Mouse (Mus musculus): ENCODE results near the gene Pkmyt1. TPM values are rescaled to one million over a fixed set of nuclear protein-coding genes. Genes with fewer than 3 reads are reported as not detected.
A peak's percentile ranks its signal among the peaks of the same experiment; 100 is the strongest.

Pkmyt1 gene
- polyA plus RNA-seq, 1 experiment: 4.1 TPM

DNA sequence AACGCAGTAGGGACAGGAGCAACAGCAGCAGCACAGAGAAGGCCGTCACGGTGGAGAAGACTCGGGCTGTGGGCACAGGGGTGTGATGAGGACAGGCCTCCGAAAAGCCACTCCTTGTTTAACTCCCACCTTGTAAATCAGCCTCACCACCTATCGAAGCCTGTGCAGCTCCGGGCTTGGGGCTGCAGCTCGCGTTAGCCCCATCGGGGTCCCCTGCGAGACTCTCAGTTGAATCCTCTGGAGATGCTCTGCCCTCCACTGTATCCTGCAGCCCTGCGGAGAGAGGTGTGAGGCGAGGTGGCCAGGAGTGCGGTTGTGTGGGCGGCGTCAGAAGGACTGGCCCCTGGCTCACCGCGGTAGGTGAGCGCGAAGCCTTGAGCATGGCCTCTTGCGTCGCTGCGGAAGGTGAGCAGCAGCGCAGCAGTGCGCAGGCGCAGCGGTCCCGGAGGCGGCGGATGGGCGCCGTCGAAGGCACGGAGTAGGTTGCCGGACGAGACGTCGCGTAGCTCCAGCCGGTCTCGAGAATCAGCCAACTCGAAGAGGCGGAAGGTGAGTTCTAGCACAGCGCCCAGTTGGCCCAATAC lies 16.2 kb downstream of the Pkmyt1 start:
- peaks cover 4% of the 10 kb centered on the region; the same call in 1 of the 2 replicates for H3K27me3 ChIP-seq (replicated peaks; ENCODE audit: control insufficient read depth, insufficient read depth, low read length)
- no peaks in the 10 kb centered on the region for H3K36me3 ChIP-seq (ENCODE audit: control insufficient read depth, insufficient read depth, low read length)
- DNase-seq: peak; percentile 40
- H3K27ac ChIP-seq (ENCODE audit: insufficient read depth, low read depth, low read length): no peak overlapping the region
- H3K4me1 ChIP-seq (ENCODE audit: control insufficient read depth, insufficient read depth, low read length): no peaks in the 10 kb centered on the region
- 6% methylated on average over 44 of the region's 44 CpGs for WGBS
- peak overlapping the region; percentile 29; the same call in 1 of the 2 replicates for H3K4me3 ChIP-seq (ENCODE audit: insufficient read depth, low read depth, low read length)
- TF ChIP-seq CTCF (conservative IDR thresholded peaks at IDR 0.05; ENCODE audit: insufficient read depth, insufficient read length, low read depth, low read length) (no peak), POLR2A (IDR thresholded peaks at IDR 0.05; ENCODE audit: low read depth, low read length) (no peak)

DNA sequence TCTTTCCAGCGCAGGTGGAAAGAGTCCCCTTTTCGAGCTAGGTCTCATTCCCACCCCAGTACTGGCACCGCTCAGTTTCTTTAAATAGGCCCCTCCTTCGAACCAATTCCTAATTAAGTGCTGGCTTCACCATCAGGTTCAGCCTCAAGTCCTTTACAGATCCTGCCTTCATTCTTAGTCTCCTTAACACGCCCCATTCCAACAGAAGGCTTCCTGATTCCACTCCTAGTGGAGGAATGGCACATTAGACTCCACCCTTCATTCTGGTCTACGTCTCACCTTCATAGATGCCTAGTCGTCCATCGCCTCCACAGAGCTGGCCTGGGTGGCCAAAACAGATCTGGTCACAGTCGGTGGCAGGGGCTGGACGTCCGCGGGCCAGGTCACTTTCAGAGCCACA lies 16.8 kb downstream of the Pkmyt1 start:
- TF ChIP-seq CTCF (conservative IDR thresholded peaks at IDR 0.05; ENCODE audit: insufficient read depth, insufficient read length, low read depth, low read length): no peak
- no peak for TF ChIP-seq POLR2A (IDR thresholded peaks at IDR 0.05; ENCODE audit: low read depth, low read length)
- H3K4me1 ChIP-seq (ENCODE audit: control insufficient read depth, insufficient read depth, low read length): no peaks in the 10 kb centered on the region
- H3K36me3 ChIP-seq (ENCODE audit: control insufficient read depth, insufficient read depth, low read length): no peaks in the 10 kb centered on the region
- H3K4me3 ChIP-seq (ENCODE audit: insufficient read depth, low read depth, low read length): no peak overlapping the region
- peaks cover 4% of the 10 kb centered on the region; the same call in 1 of the 2 replicates for H3K27me3 ChIP-seq (replicated peaks; ENCODE audit: control insufficient read depth, insufficient read depth, low read length)
- no peak for DNase-seq
- WGBS: 74% methylated on average over 12 of the region's 12 CpGs
- no peak overlapping the region for H3K27ac ChIP-seq (ENCODE audit: insufficient read depth, low read depth, low read length)

DNA sequence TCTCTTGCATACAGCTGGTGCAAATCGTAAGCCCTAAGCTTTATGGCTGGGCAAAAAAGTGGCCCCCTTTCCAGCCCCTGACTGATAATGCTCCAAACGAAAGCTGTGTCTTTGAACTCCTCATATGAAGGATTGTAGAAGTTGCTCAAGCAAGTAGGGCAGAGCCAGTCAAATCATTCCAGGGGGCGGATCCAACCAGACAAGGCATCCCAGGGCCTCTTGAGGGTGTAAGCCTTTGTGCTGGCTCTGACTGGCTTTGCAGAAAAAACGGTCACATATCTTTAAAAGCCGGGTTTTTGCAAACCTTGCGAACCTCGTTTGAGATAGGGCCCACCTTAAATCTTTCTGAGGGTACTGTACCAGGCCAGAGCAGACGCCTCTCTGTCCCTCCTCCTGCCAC lies 17.9 kb downstream of the Pkmyt1 start:
- DNase-seq: no peak
- H3K36me3 ChIP-seq (ENCODE audit: control insufficient read depth, insufficient read depth, low read length): no peaks in the 10 kb centered on the region
- TF ChIP-seq POLR2A (IDR thresholded peaks at IDR 0.05; ENCODE audit: low read depth, low read length) (no peak), CTCF (conservative IDR thresholded peaks at IDR 0.05; ENCODE audit: insufficient read depth, insufficient read length, low read depth, low read length) (no peak)
- no peak overlapping the region for H3K4me3 ChIP-seq (ENCODE audit: insufficient read depth, low read depth, low read length)
- H3K27ac ChIP-seq (ENCODE audit: insufficient read depth, low read depth, low read length): no peak overlapping the region
- no peaks in the 10 kb centered on the region for H3K4me1 ChIP-seq (ENCODE audit: control insufficient read depth, insufficient read depth, low read length)
- 72% methylated on average over 8 of the region's 8 CpGs for WGBS
- peaks cover 4% of the 10 kb centered on the region; the same call in 1 of the 2 replicates for H3K27me3 ChIP-seq (replicated peaks; ENCODE audit: control insufficient read depth, insufficient read depth, low read length)

DNA sequence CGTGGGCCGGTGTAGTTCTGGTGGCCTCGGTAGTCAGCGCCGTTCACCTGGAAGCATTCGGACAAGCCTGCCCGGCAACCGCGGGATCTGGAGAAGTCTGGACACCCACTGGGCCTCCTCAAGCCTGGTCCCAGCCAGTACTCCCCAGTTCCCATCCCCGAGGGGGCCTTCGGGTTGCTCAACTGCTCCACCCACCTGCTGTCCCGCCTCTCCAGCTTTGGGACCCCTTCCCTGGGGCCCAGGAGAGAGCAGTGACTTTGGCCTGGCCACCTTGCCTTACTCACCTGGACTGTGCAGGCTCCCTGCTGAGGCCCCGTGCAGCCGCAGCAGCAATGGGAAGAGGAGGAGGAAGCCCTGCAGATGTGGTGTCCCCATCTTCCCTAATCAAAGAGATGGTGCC lies 18.5 kb downstream of the Pkmyt1 start:
- WGBS: 16% methylated on average over 14 of the region's 14 CpGs

DNA sequence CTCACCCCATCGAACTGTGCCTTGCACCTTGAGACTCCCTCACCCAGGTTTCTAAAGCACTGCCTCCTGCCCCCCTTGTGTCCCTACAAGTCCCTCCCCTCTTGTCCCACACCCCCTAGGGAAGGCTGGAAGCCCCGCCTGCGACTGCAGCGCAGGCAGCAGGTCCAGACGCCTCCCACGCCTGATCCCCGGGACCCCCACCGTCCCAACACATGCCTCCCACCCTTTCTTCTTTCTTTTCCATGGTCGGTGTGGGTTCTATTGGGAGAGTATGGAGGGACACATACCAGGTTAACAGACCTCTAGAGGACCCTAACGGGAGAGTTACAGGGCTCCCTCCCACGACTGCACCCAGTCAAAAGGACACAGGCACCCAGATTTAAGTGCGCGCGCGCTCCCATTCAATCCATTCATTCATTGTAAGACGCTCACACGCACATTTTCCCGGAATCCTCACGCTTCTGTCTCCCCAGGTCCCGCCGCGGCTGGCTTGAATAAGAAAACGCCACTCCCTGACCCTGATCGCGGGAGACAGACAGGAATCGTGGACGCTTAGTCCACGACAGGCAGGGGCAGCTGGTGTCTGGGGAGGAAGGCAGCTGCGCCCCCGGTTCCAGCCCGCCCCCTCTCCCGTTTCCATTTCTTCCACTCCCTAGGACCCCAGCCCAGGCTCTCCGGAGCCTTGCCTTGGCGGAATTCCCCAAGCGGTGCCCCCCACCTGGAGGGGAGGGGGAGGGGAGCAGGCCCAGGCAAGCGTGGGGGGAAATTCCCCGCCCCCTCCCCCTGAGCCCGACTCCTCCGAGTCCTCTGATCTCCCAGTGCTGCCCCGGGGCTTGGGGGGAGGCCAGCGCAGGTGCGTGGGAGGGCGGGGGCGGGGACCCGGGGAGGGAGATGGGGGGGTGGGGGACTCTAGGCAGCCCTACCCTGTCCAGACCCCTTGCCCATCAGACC lies 19.4 kb downstream of the Pkmyt1 start, which contains the start of gene Kremen2:
TSS of gene Kremen2 (minus strand) at position 533 of the 951 bp plus-strand sequence.
- H3K27ac ChIP-seq (ENCODE audit: insufficient read depth, low read depth, low read length): no peak within 1 kb of the TSS
- H3K4me3 ChIP-seq (ENCODE audit: insufficient read depth, low read depth, low read length): no peak within 1 kb of the TSS
- peaks cover 4% of the 10 kb centered on the region; the same call in 1 of the 2 replicates for H3K27me3 ChIP-seq (replicated peaks; ENCODE audit: control insufficient read depth, insufficient read depth, low read length)
- TF ChIP-seq POLR2A (IDR thresholded peaks at IDR 0.05; ENCODE audit: low read depth, low read length) (no peak), CTCF (conservative IDR thresholded peaks at IDR 0.05; ENCODE audit: insufficient read depth, insufficient read length, low read depth, low read length) (no peak)
- no peaks in the 10 kb centered on the region for H3K4me1 ChIP-seq (ENCODE audit: control insufficient read depth, insufficient read depth, low read length)
- H3K36me3 ChIP-seq (ENCODE audit: control insufficient read depth, insufficient read depth, low read length): no peaks in the 10 kb centered on the region
- DNase-seq: no peak
- 1% methylated on average over 45 of the region's 45 CpGs for WGBS

More for the DNA sequence above, 18.5 kb downstream of the Pkmyt1 start:
- no peaks in the 10 kb centered on the region for H3K4me1 ChIP-seq (ENCODE audit: control insufficient read depth, insufficient read depth, low read length)
- no peaks in the 10 kb centered on the region for H3K36me3 ChIP-seq (ENCODE audit: control insufficient read depth, insufficient read depth, low read length)
- TF ChIP-seq CTCF (conservative IDR thresholded peaks at IDR 0.05; ENCODE audit: insufficient read depth, insufficient read length, low read depth, low read length): no peak
- no peak for DNase-seq
- H3K27me3 ChIP-seq (replicated peaks; ENCODE audit: control insufficient read depth, insufficient read depth, low read length): peaks cover 4% of the 10 kb centered on the region; the same call in 1 of the 2 replicates
- H3K27ac ChIP-seq (ENCODE audit: insufficient read depth, low read depth, low read length): no peak overlapping the region
- H3K4me3 ChIP-seq (ENCODE audit: insufficient read depth, low read depth, low read length): no peak overlapping the region

DNA sequence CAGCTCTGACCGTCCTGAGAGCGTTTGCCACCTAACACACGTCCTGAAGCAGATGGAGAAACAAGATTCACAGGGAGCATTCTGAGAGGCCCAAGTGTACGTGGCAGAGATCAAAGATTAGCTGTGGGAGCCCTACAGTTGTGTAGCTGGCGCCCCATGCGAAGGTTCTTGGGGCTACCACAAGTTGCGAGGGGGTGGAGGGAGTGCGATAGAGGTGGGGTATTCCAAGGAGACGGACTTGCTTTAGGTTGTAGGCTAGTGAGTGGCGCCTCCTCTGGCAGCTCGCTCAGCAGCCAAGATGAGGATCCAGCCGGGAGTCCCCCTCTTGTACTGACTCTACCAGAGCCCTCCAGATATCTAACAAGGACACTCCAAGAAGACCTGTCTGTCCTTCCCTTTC lies 20.2 kb downstream of the Pkmyt1 start:
- Histone ChIP-seq H3K4me1 (ENCODE audit: control insufficient read depth, insufficient read depth, low read length) (no peaks in the 10 kb centered on the region), H3K27ac (ENCODE audit: insufficient read depth, low read depth, low read length) (no peak overlapping the region), H3K4me3 (ENCODE audit: insufficient read depth, low read depth, low read length) (no peak overlapping the region), H3K27me3 (replicated peaks; ENCODE audit: control insufficient read depth, insufficient read depth, low read length) (peaks cover 4% of the 10 kb centered on the region; the same call in 1 of the 2 replicates), H3K36me3 (ENCODE audit: control insufficient read depth, insufficient read depth, low read length) (no peaks in the 10 kb centered on the region)
- WGBS: 32% methylated on average over 12 of the region's 12 CpGs
- TF ChIP-seq CTCF (conservative IDR thresholded peaks at IDR 0.05; ENCODE audit: insufficient read depth, insufficient read length, low read depth, low read length) (no peak), POLR2A (IDR thresholded peaks at IDR 0.05; ENCODE audit: low read depth, low read length) (no peak)
- no peak for DNase-seq

DNA sequence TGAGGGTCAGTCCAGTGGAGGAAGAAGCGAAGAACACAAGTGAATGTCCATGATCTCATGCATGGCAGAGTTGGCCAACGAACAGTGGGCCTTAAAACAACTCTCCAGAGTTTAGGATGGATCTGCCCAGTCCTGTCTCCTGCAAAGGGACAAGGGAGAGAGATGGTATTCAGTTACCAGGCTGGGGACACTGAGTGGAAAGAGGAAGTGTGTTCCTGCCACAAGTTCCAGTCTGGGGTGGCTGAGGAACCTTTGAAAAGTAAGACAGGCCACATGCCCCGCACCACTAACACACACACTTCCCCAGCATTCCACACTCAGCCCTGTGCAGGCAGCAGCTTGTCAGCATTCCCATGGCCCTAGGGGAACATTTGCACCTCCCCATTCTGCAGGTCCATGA lies 20.6 kb downstream of the Pkmyt1 start:
- no peaks in the 10 kb centered on the region for H3K36me3 ChIP-seq (ENCODE audit: control insufficient read depth, insufficient read depth, low read length)
- DNase-seq: no peak
- whole genome bisulfite sequencing: 85% methylated on average over 3 of the region's 3 CpGs
- no peaks in the 10 kb centered on the region for H3K4me1 ChIP-seq (ENCODE audit: control insufficient read depth, insufficient read depth, low read length)
- no peak overlapping the region for H3K27ac ChIP-seq (ENCODE audit: insufficient read depth, low read depth, low read length)
- H3K4me3 ChIP-seq (ENCODE audit: insufficient read depth, low read depth, low read length): no peak overlapping the region
- TF ChIP-seq POLR2A (IDR thresholded peaks at IDR 0.05; ENCODE audit: low read depth, low read length) (no peak), CTCF (conservative IDR thresholded peaks at IDR 0.05; ENCODE audit: insufficient read depth, insufficient read length, low read depth, low read length) (no peak)
- H3K27me3 ChIP-seq (replicated peaks; ENCODE audit: control insufficient read depth, insufficient read depth, low read length): peaks cover 4% of the 10 kb centered on the region; the same call in 1 of the 2 replicates

All from kidney, adult 2 months (tissue).